11 mouse cellular contexts compared by ENCODE assay signal in the genomic region with DNA sequence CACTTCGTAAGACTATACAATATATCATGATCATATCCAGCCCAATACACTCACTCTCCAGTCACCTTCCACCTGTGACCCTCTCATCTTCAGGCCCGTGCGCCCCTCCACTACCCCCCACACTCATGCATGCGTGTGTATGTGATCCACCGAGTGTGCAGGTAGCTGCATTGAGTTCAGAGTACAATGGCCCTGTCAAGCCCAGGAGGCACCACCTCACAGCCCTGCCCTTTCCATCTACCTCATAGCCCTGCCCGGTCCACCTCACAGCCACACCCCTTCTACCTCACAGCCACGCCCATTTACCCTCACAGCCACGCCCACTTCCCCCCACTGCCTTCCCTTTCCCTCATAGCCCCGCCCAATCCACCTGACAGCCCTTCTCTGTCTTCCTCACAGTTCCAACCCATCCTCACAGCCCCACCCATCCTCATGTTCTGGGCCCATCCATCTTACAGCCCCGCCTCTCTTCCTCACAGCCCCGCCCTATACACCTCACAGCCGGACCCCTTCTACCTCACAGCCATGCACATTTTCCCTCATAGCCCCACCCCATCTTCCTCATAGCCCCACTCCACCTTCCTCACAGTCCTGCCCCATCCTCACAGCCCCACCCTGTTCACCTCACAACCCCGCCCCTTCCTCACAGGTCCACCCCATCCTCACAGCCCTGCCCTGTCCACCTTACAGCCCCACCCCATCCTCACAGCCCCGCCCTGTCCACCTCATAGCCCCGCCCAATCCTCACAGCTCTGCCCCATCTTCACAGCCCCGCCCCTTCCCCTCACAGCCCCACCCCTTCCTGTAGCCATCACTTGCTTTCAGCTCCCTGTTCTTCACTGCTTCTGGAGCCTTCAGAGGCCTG. TPM values are rescaled to one million over a fixed set of nuclear protein-coding genes. Genes with fewer than 3 reads are reported as not detected.
A peak's percentile ranks its signal among the peaks of the same experiment; 100 is the strongest.
DNase-seq lines count a peak whose midpoint lies in the region; ATAC-seq and TF ChIP-seq lines count a peak whose summit lies in the region.
"Had no signal": no experiment of that assay in that cellular context is flagged by ENCODE, and none has a peak within 500 bp of the region (broad histone marks: within the 10 kb centered on the region; RNA-seq: fewer than 3 reads in every experiment).

No protein-coding gene starts in this region.

- H3K27ac ChIP-seq in embryonic facial prominence, embryonic 11.5 days (replicated peaks; ENCODE audit: low read depth, low read length) = no peak overlapping the region
- no peak overlapping the region for H3K27ac ChIP-seq in embryonic facial prominence, embryonic 10.5 days (replicated peaks)
- no peak overlapping the region for H3K27ac ChIP-seq in lung, embryonic 15.5 days
- no peak overlapping the region for H3K27ac ChIP-seq in intestine, postnatal 0 days (ENCODE audit: low read depth, low read length)
- no peak overlapping the region for H3K27ac ChIP-seq in stomach, embryonic 16.5 days (ENCODE audit: low read length)
- H3K27ac ChIP-seq: midbrain, embryonic 12.5 days had no signal

- no peaks in the 10 kb centered on the region for H3K4me1 ChIP-seq in embryonic facial prominence, embryonic 11.5 days (ENCODE audit: control insufficient read depth, insufficient read depth, low read length)
- H3K4me1 ChIP-seq in embryonic facial prominence, embryonic 10.5 days = peaks cover 11% of the 10 kb centered on the region
- peaks cover 11% of the 10 kb centered on the region for H3K4me1 ChIP-seq in lung, embryonic 15.5 days
- H3K4me1 ChIP-seq in intestine, postnatal 0 days (replicated peaks; ENCODE audit: control insufficient read depth, insufficient read depth, low read length) = no peaks in the 10 kb centered on the region; the same call in 1 of the 2 replicates
- H3K4me1 ChIP-seq in stomach, embryonic 16.5 days (ENCODE audit: control insufficient read depth, insufficient read depth, low read length) = peaks cover 12% of the 10 kb centered on the region

- TF ChIP-seq CTCF in intestine, postnatal 0 days (IDR thresholded peaks at IDR 0.05; ENCODE audit: low read depth) = no peak

- no peaks in the 10 kb centered on the region for H3K36me3 ChIP-seq in embryonic facial prominence, embryonic 11.5 days (replicated peaks; ENCODE audit: control insufficient read depth, insufficient read depth, low read depth, low read length)
- no peaks in the 10 kb centered on the region for H3K36me3 ChIP-seq in embryonic facial prominence, embryonic 10.5 days (replicated peaks)
- H3K36me3 ChIP-seq in lung, embryonic 15.5 days = no peaks in the 10 kb centered on the region
- H3K36me3 ChIP-seq in intestine, postnatal 0 days (ENCODE audit: control insufficient read depth, insufficient read depth) = no peaks in the 10 kb centered on the region
- no peaks in the 10 kb centered on the region for H3K36me3 ChIP-seq in stomach, embryonic 16.5 days (ENCODE audit: control insufficient read depth, insufficient read depth, low read length)
- H3K36me3 ChIP-seq: midbrain, embryonic 12.5 days had no signal

- ATAC-seq in embryonic facial prominence, embryonic 11.5 days (replicated peaks; ENCODE audit: insufficient number of reproducible peaks, low FRiP score, low TSS enrichment, low read depth) = 0 out of 2 replicates have a peak, but pooled peaks have one; percentile 41
- ATAC-seq in lung, embryonic 15.5 days (ENCODE audit: borderline replicate concordance, extremely low read depth, low FRiP score, low TSS enrichment) = peak; percentile 59; the same call in 1 of the 2 replicates
- peak; percentile 50 for ATAC-seq in intestine, postnatal 0 days
- peak; percentile 32; the same call in 1 of the 2 replicates for ATAC-seq in stomach, embryonic 16.5 days (ENCODE audit: insufficient read depth, low FRiP score)
- no peak for ATAC-seq in megakaryocyte-erythroid progenitor cell, adult 5-6 weeks (replicated peaks; ENCODE audit: low FRiP score, low TSS enrichment, poor library complexity, severe bottlenecking)
- ATAC-seq: inflammation-experienced regulatory T-cells, adult 6 months had no signal

- WGBS in embryonic facial prominence, embryonic 11.5 days = 82% methylated on average over 16 of the region's 16 CpGs
- 81% methylated on average over 16 of the region's 16 CpGs for WGBS in embryonic facial prominence, embryonic 10.5 days
- WGBS in lung, embryonic 15.5 days = 81% methylated on average over 16 of the region's 16 CpGs
- 76% methylated on average over 16 of the region's 16 CpGs for WGBS in intestine, postnatal 0 days
- WGBS in stomach, embryonic 16.5 days = 79% methylated on average over 16 of the region's 16 CpGs

- peaks cover 4% of the 10 kb centered on the region for H3K27me3 ChIP-seq in embryonic facial prominence, embryonic 11.5 days (ENCODE audit: control insufficient read depth, insufficient read depth, low read length)
- peaks cover 23% of the 10 kb centered on the region for H3K27me3 ChIP-seq in embryonic facial prominence, embryonic 10.5 days (replicated peaks; ENCODE audit: low read depth, poor library complexity, severe bottlenecking)
- H3K27me3 ChIP-seq in lung, embryonic 15.5 days = 0 out of 2 replicates have a peak, but pooled peaks cover 3% of the 10 kb centered on the region
- H3K27me3 ChIP-seq in intestine, postnatal 0 days (replicated peaks; ENCODE audit: control insufficient read depth, insufficient read depth, low read length) = no peaks in the 10 kb centered on the region
- no peaks in the 10 kb centered on the region for H3K27me3 ChIP-seq in stomach, embryonic 16.5 days (ENCODE audit: control insufficient read depth, insufficient read depth, low read length)

- H3K9ac ChIP-seq in embryonic facial prominence, embryonic 11.5 days (replicated peaks; ENCODE audit: low read length) = no peak overlapping the region
- H3K9ac ChIP-seq in lung, embryonic 15.5 days = no peak overlapping the region
- no peak overlapping the region for H3K9ac ChIP-seq in intestine, postnatal 0 days (ENCODE audit: low read depth, low read length)
- no peak overlapping the region for H3K9ac ChIP-seq in stomach, embryonic 16.5 days (ENCODE audit: low read length)
- H3K9ac ChIP-seq: midbrain, embryonic 12.5 days had no signal

- H3K4me3 ChIP-seq in embryonic facial prominence, embryonic 11.5 days (ENCODE audit: low read depth, low read length) = no peak overlapping the region
- no peak overlapping the region for H3K4me3 ChIP-seq in embryonic facial prominence, embryonic 10.5 days
- no peak overlapping the region for H3K4me3 ChIP-seq in lung, embryonic 15.5 days
- H3K4me3 ChIP-seq in intestine, postnatal 0 days (ENCODE audit: low read depth, low read length) = no peak overlapping the region
- no peak overlapping the region for H3K4me3 ChIP-seq in stomach, embryonic 16.5 days (replicated peaks; ENCODE audit: low read length)
- H3K4me3 ChIP-seq: midbrain, embryonic 12.5 days had no signal

- no peak overlapping the region for H3K4me2 ChIP-seq in embryonic facial prominence, embryonic 11.5 days (ENCODE audit: low read depth, low read length)
- H3K4me2 ChIP-seq in lung, embryonic 15.5 days = no peak overlapping the region
- H3K4me2 ChIP-seq in intestine, postnatal 0 days (replicated peaks; ENCODE audit: low read depth) = no peak overlapping the region
- H3K4me2 ChIP-seq in stomach, embryonic 16.5 days (ENCODE audit: low read depth, low read length) = no peak overlapping the region
- H3K4me2 ChIP-seq: midbrain, embryonic 12.5 days had no signal

- DNase-seq in embryonic facial prominence, embryonic 11.5 days (ENCODE audit: low spot score) = no peak
- no peak for DNase-seq in embryonic facial prominence, embryonic 10.5 days (ENCODE audit: low spot score)
- no peak for DNase-seq in lung, postnatal 14 days
- no peak for DNase-seq in left cerebral cortex, adult 11 months (ENCODE audit: low spot score)
- DNase-seq: gastrocnemius, postnatal 25 days had no signal

- H3K9me3 ChIP-seq in embryonic facial prominence, embryonic 11.5 days (replicated peaks; ENCODE audit: control insufficient read depth, low read length) = no peaks in the 10 kb centered on the region
- H3K9me3 ChIP-seq in embryonic facial prominence, embryonic 10.5 days = no peaks in the 10 kb centered on the region
- no peaks in the 10 kb centered on the region for H3K9me3 ChIP-seq in lung, embryonic 15.5 days
- H3K9me3 ChIP-seq in intestine, postnatal 0 days (ENCODE audit: control insufficient read depth) = no peaks in the 10 kb centered on the region
- no peaks in the 10 kb centered on the region for H3K9me3 ChIP-seq in stomach, embryonic 16.5 days (replicated peaks; ENCODE audit: control insufficient read depth, low read length)
- H3K9me3 ChIP-seq: midbrain, embryonic 12.5 days had no signal

RNA-seq across cellular contexts. Expression of gene Taok3, which starts 5.8 kb away (rescaled TPM):
- 11.6 and 12.0 TPM in 2 replicates for polyA plus RNA-seq in embryonic facial prominence, embryonic 11.5 days (2014; fragmentation: Nextera tagmentation; extraction: Ambion mirVana)
- 8.1 TPM in 2 replicates for polyA plus RNA-seq in embryonic facial prominence, embryonic 10.5 days (2016; fragmentation: Nextera tagmentation; extraction: Ambion mirVana)
- 22.4 and 27.3 TPM in 2 replicates for polyA plus RNA-seq in lung, embryonic 15.5 days (2015; fragmentation: Nextera tagmentation; extraction: Ambion mirVana)
- 40.4 and 47.7 TPM in 2 replicates for polyA plus RNA-seq in intestine, postnatal 0 days (2015; fragmentation: Nextera tagmentation; extraction: Ambion mirVana)
- 33.1 TPM in 2 replicates for polyA plus RNA-seq in stomach, embryonic 16.5 days (2015; fragmentation: Nextera tagmentation; extraction: Ambion mirVana)
- total RNA-seq in megakaryocyte-erythroid progenitor cell, adult 5-6 weeks (2014; fragmentation: Nextera tagmentation) = 92.8 and 105 TPM in 2 replicates
- total RNA-seq in megakaryocyte-erythroid progenitor cell, adult 5-6 weeks (2017) = 79.4 and 88.0 TPM in 2 replicates

RNA-seq across cellular contexts. Expression of gene Suds3, which starts 9.8 kb away (rescaled TPM):
- 52.2 and 56.2 TPM in 2 replicates for polyA plus RNA-seq in embryonic facial prominence, embryonic 11.5 days (2014; fragmentation: Nextera tagmentation; extraction: Ambion mirVana)
- polyA plus RNA-seq in embryonic facial prominence, embryonic 10.5 days (2016; fragmentation: Nextera tagmentation; extraction: Ambion mirVana) = 74.6 and 76.4 TPM in 2 replicates
- 74.0 and 78.8 TPM in 2 replicates for polyA plus RNA-seq in lung, embryonic 15.5 days (2015; fragmentation: Nextera tagmentation; extraction: Ambion mirVana)
- polyA plus RNA-seq in intestine, postnatal 0 days (2015; fragmentation: Nextera tagmentation; extraction: Ambion mirVana) = 41.8 and 47.2 TPM in 2 replicates
- 42.7 and 46.2 TPM in 2 replicates for polyA plus RNA-seq in stomach, embryonic 16.5 days (2015; fragmentation: Nextera tagmentation; extraction: Ambion mirVana)
- total RNA-seq in megakaryocyte-erythroid progenitor cell, adult 5-6 weeks (2014; fragmentation: Nextera tagmentation) = 47.7 and 59.1 TPM in 2 replicates
- 106 and 110 TPM in 2 replicates for total RNA-seq in megakaryocyte-erythroid progenitor cell, adult 5-6 weeks (2017)
